12 mouse cellular contexts compared by ENCODE assay signal in genomic region chr10:60109336-60109735, GRCm38 (mm10). TPM values are rescaled to one million over a fixed set of nuclear protein-coding genes. Genes with fewer than 3 reads are reported as not detected.
DNase-seq lines count a peak whose midpoint lies in the region; ATAC-seq lines count a peak whose summit lies in the region.
"Had no signal": no experiment of that assay in that cellular context is flagged by ENCODE, and none has a peak within 500 bp of the region (broad histone marks: within the 10 kb centered on the region; RNA-seq: fewer than 3 reads in every experiment).

No protein-coding gene starts in this region.

- H3K9ac ChIP-seq in forebrain, embryonic 15.5 days (replicated peaks) = no peak overlapping the region
- H3K9ac ChIP-seq in forebrain, embryonic 11.5 days (ENCODE audit: low read length) = no peak overlapping the region
- no peak overlapping the region for H3K9ac ChIP-seq in midbrain, embryonic 12.5 days (replicated peaks)
- H3K9ac ChIP-seq in midbrain, embryonic 11.5 days (ENCODE audit: low read length) = no peak overlapping the region
- H3K9ac ChIP-seq in neural tube, embryonic 14.5 days (replicated peaks; ENCODE audit: low read depth, low read length) = no peak overlapping the region; the same call in 1 of the 2 replicates

- H3K4me3 ChIP-seq in forebrain, embryonic 15.5 days = no peak overlapping the region
- H3K4me3 ChIP-seq in forebrain, embryonic 11.5 days (ENCODE audit: low read depth, low read length) = no peak overlapping the region
- H3K4me3 ChIP-seq in midbrain, embryonic 12.5 days = no peak overlapping the region
- H3K4me3 ChIP-seq in midbrain, embryonic 11.5 days (ENCODE audit: low read depth, low read length) = no peak overlapping the region
- H3K4me3 ChIP-seq in neural tube, embryonic 14.5 days (ENCODE audit: low read depth, low read length) = no peak overlapping the region
- H3K4me3 ChIP-seq: embryonic facial prominence, embryonic 13.5 days had no signal

- 80% methylated on average over 8 of the region's 8 CpGs for WGBS in forebrain, embryonic 15.5 days
- 82% methylated on average over 8 of the region's 8 CpGs for WGBS in forebrain, embryonic 11.5 days
- WGBS in midbrain, embryonic 12.5 days = 75% methylated on average over 8 of the region's 8 CpGs
- WGBS in midbrain, embryonic 11.5 days = 79% methylated on average over 8 of the region's 8 CpGs
- 71% methylated on average over 8 of the region's 8 CpGs for WGBS in neural tube, embryonic 14.5 days

- H3K9me3 ChIP-seq in forebrain, embryonic 15.5 days = no peaks in the 10 kb centered on the region
- H3K9me3 ChIP-seq in forebrain, embryonic 11.5 days (ENCODE audit: control insufficient read depth, low read length) = no peaks in the 10 kb centered on the region
- H3K9me3 ChIP-seq in midbrain, embryonic 12.5 days = no peaks in the 10 kb centered on the region
- no peaks in the 10 kb centered on the region for H3K9me3 ChIP-seq in midbrain, embryonic 11.5 days (ENCODE audit: control insufficient read depth, low read length)
- H3K9me3 ChIP-seq in neural tube, embryonic 14.5 days (ENCODE audit: control insufficient read depth, low read length) = no peaks in the 10 kb centered on the region
- H3K9me3 ChIP-seq: embryonic facial prominence, embryonic 13.5 days had no signal

- ATAC-seq in forebrain, embryonic 15.5 days (replicated peaks) = no peak
- ATAC-seq in forebrain, embryonic 11.5 days (replicated peaks; ENCODE audit: low FRiP score) = no peak
- ATAC-seq in midbrain, embryonic 12.5 days (ENCODE audit: low FRiP score, low read depth) = no peak
- no peak for ATAC-seq in midbrain, embryonic 11.5 days (ENCODE audit: low FRiP score)
- no peak for ATAC-seq in neural tube, embryonic 14.5 days (ENCODE audit: low read depth)
- ATAC-seq: forebrain, embryonic 14.5 days had no signal

- no peak for DNase-seq in forebrain, embryonic 11.5 days (ENCODE audit: low spot score)
- DNase-seq in midbrain, embryonic 11.5 days (ENCODE audit: low spot score, missing footprints) = no peak
- DNase-seq in cerebellum, postnatal 36 days = peak; percentile 66 to 69
- no peak for DNase-seq in embryo, embryonic 9.5 days (ENCODE audit: extremely low spot score)
- no peak for DNase-seq in ovary, adult 18-20 months (ENCODE audit: low spot score)
- DNase-seq: adrenal gland, adult 8-10 months; kidney, postnatal 4 days had no signal

- H3K4me1 ChIP-seq in forebrain, embryonic 15.5 days = peaks cover 44% of the 10 kb centered on the region
- H3K4me1 ChIP-seq in forebrain, embryonic 11.5 days (replicated peaks; ENCODE audit: control insufficient read depth, insufficient read depth, low read length) = peaks cover 22% of the 10 kb centered on the region; the same call in 1 of the 2 replicates
- H3K4me1 ChIP-seq in midbrain, embryonic 12.5 days = peaks cover 32% of the 10 kb centered on the region
- H3K4me1 ChIP-seq in midbrain, embryonic 11.5 days (ENCODE audit: control insufficient read depth, insufficient read depth, low read length) = peaks cover 17% of the 10 kb centered on the region
- H3K4me1 ChIP-seq in neural tube, embryonic 14.5 days (ENCODE audit: control insufficient read depth, insufficient read depth, low read length) = peaks cover 24% of the 10 kb centered on the region

- H3K27me3 ChIP-seq in forebrain, embryonic 15.5 days = peaks cover 4% of the 10 kb centered on the region; the same call in 1 of the 2 replicates
- H3K27me3 ChIP-seq in forebrain, embryonic 11.5 days (ENCODE audit: control insufficient read depth, insufficient read depth, low read length) = peaks cover 21% of the 10 kb centered on the region
- peaks cover 57% of the 10 kb centered on the region for H3K27me3 ChIP-seq in midbrain, embryonic 12.5 days
- H3K27me3 ChIP-seq in midbrain, embryonic 11.5 days (ENCODE audit: control insufficient read depth, insufficient read depth, low read length) = peaks cover 37% of the 10 kb centered on the region
- H3K27me3 ChIP-seq in neural tube, embryonic 14.5 days (ENCODE audit: control insufficient read depth, insufficient read depth, low read length) = no peaks in the 10 kb centered on the region

- no peaks in the 10 kb centered on the region for H3K36me3 ChIP-seq in forebrain, embryonic 15.5 days
- no peaks in the 10 kb centered on the region for H3K36me3 ChIP-seq in forebrain, embryonic 11.5 days (ENCODE audit: control insufficient read depth, insufficient read depth, low read length)
- H3K36me3 ChIP-seq in midbrain, embryonic 12.5 days = no peaks in the 10 kb centered on the region
- H3K36me3 ChIP-seq in midbrain, embryonic 11.5 days (ENCODE audit: control insufficient read depth, insufficient read depth, low read length) = no peaks in the 10 kb centered on the region
- 0 out of 2 replicates have a peak, but pooled peaks cover 3% of the 10 kb centered on the region for H3K36me3 ChIP-seq in neural tube, embryonic 14.5 days (ENCODE audit: control insufficient read depth, insufficient read depth, low read length)
- H3K36me3 ChIP-seq: embryonic facial prominence, embryonic 13.5 days had no signal

- no peak overlapping the region for H3K4me2 ChIP-seq in forebrain, embryonic 15.5 days (replicated peaks)
- no peak overlapping the region for H3K4me2 ChIP-seq in forebrain, embryonic 11.5 days (ENCODE audit: low read depth, low read length, severe bottlenecking)
- H3K4me2 ChIP-seq in midbrain, embryonic 12.5 days (replicated peaks) = 0 out of 2 replicates have a peak overlapping the region, but pooled peaks have one; percentile 13
- no peak overlapping the region for H3K4me2 ChIP-seq in midbrain, embryonic 11.5 days
- peak overlapping the region; percentile 43 for H3K4me2 ChIP-seq in neural tube, embryonic 14.5 days (ENCODE audit: low read depth, low read length)
- H3K4me2 ChIP-seq: embryonic facial prominence, embryonic 13.5 days had no signal

- 0 out of 2 replicates have a peak overlapping the region, but pooled peaks have one; percentile 5 for H3K27ac ChIP-seq in forebrain, embryonic 15.5 days (replicated peaks)
- H3K27ac ChIP-seq in forebrain, embryonic 11.5 days (ENCODE audit: low read depth, low read length) = no peak overlapping the region
- H3K27ac ChIP-seq in midbrain, embryonic 12.5 days (replicated peaks) = 0 out of 2 replicates have a peak overlapping the region, but pooled peaks have one; percentile 20
- no peak overlapping the region for H3K27ac ChIP-seq in midbrain, embryonic 11.5 days (ENCODE audit: low read depth, low read length)
- H3K27ac ChIP-seq in neural tube, embryonic 14.5 days (ENCODE audit: low read depth, low read length) = peak overlapping the region; percentile 8
- H3K27ac ChIP-seq: embryonic facial prominence, embryonic 13.5 days had no signal

RNA-seq across cellular contexts. Expression of gene Spock2, which starts 3.3 kb away (rescaled TPM):
- 48.1 and 49.0 TPM in 2 replicates for polyA plus RNA-seq in forebrain, embryonic 15.5 days (2015; fragmentation: Nextera tagmentation; extraction: Ambion mirVana)
- 5.5 and 5.7 TPM in 2 replicates for polyA plus RNA-seq in forebrain, embryonic 11.5 days (2014; fragmentation: Nextera tagmentation; extraction: Ambion mirVana)
- 23.8 and 25.7 TPM in 2 replicates for polyA plus RNA-seq in midbrain, embryonic 12.5 days (2016; fragmentation: Nextera tagmentation; extraction: Ambion mirVana)
- 11.2 and 12.2 TPM in 2 replicates for polyA plus RNA-seq in midbrain, embryonic 11.5 days (2014; fragmentation: Nextera tagmentation; extraction: Ambion mirVana)
- polyA plus RNA-seq in neural tube, embryonic 14.5 days (2014; fragmentation: Nextera tagmentation; extraction: Ambion mirVana) = 92.4 and 95.3 TPM in 2 replicates

Comparison
In these comparisons a context has a peak if more than half of its experiments do, and no peak if none do; other contexts are left out.
1. H3K27ac ChIP-seq: peak in forebrain, embryonic 15.5 days (single experiment), midbrain, embryonic 12.5 days (single experiment) and neural tube, embryonic 14.5 days (single experiment); none in forebrain, embryonic 11.5 days (single experiment) and midbrain, embryonic 11.5 days (single experiment).
2. H3K4me2 ChIP-seq: peak in midbrain, embryonic 12.5 days (single experiment) and neural tube, embryonic 14.5 days (single experiment); none in forebrain, embryonic 15.5 days (single experiment), forebrain, embryonic 11.5 days (single experiment) and midbrain, embryonic 11.5 days (single experiment).
3. DNase-seq: peak in cerebellum, postnatal 36 days (2 of 2); none in forebrain, embryonic 11.5 days (single experiment), midbrain, embryonic 11.5 days (single experiment), embryo, embryonic 9.5 days (single experiment) and ovary, adult 18-20 months (single experiment).